Mouse (Mus musculus) gastrocnemius, postnatal 4 days (tissue): ENCODE measurements around the gene Anxa3. TPM values are rescaled to one million over a fixed set of nuclear protein-coding genes. Genes with fewer than 3 reads are reported as not detected.

Experiments
- DNase-seq, 2 experiments: peaks; one replicate each; pipeline ENCODE4 v3.0.0; 2021 to 2022; ENCODE audit warnings: low spot score in 2 of 2, mixed read lengths in 2 of 2
- total RNA-seq, 2 experiments: library from RNA; stranded (reverse); gene quantifications; 2 replicates each; pipeline ENCODE4 v1.2.3; 2021

Anxa3 gene
- total RNA-seq, 2 experiments from 2014 or later: 38.2 to 43.0 TPM

DNA sequence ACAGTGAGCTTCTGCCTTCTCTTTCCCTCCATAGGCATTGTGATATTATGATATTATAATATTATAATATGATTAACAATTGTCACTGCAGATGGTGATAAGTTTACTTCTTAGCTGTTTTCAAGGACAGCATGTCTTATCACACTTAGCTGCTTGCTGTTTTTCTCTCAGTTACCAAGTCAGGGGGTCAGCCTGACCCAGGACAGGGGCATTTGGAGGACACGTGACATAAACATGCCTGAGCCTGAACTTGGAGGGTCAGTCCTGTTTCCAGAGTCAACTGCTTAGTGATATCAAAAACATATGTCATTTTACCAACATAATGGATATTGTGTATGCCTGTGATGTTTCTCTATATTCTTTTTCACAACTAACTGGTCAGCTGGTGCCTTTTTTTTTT, 34.0 kb downstream of the Anxa3 start:
- no peak for DNase-seq

DNA sequence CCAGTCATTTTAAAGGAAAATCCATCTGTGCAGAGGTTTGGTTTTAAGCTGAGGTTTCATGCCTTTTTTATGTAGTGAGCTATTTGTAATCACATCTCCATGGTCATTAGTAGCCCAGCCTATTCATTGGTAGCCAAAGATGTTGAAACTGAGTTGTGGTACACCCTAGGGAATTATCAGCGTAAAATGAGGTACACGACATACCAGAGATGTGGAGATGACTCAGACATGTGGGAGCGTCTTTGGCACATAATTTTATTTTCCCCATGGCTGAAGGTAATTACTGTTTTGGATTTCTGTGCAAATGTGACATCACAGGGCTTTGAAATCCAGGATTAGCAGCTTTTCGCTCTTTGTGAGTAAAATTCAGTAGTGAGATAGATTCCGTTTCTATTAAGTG, 41.2 kb downstream of the Anxa3 start:
- DNase-seq: no peak

DNA sequence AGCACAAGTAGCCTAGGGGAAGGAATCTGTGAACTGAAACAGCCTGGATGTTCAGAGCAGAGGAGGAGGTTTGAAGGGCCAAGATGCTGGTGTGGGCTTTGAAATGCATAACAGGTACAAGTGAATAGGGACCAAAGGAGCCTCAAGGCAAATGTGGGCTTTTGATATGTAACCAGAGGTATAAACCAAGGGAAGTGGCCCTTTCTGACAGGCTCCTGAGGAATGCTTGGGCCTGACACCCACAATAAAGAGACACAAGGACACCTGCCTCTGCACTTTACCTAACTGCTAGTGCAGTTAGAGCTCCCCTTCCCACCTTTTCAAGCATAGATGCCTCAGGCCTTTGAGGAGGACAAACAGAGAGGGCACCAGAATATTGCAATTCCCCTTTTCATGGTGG, 54.8 kb downstream of the Anxa3 start:
- DNase-seq: no peak

DNA sequence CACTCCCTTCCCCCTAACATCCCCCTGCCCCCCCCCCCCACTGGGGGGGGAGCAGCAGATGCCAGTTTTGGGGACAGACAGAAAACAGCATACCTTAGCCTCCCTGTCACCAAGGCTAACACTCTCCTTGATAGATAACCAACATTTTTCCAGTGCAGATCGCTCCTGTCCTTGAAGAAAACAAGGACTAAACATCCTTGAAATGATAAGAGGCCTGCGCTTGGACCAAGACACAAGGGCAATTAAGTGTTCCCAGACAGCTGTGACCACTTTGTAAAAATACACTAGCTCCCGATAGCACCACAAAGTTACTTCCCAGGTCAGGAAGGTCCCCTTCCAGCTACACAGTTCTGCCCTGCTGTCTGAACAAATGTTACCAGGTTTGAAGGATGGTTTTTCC, 55.2 kb downstream of the Anxa3 start:
- no peak for DNase-seq

DNA sequence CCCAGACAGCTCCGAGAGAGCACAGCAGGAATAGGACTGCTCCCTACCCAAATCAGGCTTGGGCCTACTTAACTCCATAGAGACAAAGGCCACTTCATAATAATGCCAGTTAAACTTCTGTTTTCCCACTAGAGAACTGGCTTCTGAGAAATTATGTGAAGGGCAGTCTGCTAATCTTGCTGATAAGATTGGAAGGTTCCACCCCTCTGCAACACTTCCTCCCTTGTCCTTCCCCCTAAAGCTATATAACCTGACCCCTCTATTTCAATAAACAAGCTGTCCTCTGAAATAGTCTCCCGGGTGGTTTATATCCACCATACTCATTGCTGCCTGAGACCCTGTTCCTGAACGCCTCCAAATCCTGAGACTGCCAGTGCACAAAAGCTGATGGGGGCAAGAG, 56.1 kb downstream of the Anxa3 start:
- DNase-seq: no peak

DNA sequence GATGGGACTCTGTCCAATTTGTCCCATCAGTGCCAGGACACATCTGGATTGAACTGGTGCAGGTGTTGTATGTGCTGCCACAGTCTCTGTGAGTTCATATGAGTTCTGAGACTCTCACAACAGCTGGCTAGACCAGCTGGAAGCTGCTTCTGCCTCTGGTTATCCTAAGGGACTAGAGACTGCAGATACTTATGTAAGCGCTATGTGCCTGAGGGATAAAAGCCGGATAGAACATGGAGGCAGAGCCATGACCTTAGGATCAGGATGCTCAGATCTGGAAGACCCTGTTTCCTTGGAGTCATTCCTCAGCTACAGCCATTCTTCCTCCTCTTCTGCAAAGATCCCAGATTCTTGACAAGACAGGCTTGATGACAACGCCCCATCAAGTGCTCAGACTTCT, 60.3 kb downstream of the Anxa3 start:
- no peak for DNase-seq

DNA sequence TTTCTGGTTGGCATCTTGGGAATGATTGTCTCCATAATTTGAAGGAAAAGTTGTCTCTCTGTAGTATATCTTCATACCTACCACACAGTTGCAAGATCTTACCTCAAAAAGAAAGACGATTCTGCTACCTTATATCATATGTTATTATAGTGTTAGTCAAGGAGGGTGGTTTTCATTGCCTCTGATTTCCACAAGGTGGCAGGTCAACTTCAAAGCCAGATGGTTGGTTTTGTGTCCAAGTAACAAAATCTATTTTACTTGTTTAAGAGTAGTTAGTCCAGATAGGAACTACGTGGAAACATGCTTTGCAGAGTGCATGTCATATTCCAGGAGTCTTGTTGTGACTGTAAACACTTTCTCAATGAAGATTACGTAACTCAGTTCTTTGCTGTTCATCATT, 61.2 kb downstream of the Anxa3 start:
- no peak for DNase-seq

DNA sequence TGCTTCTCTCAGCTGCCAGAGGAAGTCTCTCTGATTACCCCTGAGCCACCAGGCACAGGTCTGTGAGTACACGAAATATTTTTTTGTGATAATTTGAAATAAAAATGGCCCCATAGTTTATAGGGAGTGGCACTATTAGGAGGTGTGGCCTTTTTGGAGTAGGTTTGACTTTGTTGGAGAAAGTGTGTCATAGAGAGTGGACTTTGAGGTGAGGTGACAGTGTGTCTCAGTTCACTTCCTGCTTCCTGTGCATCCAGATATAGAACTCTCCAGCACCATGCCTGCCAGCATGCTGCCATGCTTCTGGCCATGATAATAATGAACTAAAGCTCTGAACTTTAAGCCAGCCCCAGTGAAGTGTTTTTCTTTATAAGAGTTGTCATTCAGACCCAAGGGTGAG, 66.8 kb downstream of the Anxa3 start:
- DNase-seq: no peak

DNA sequence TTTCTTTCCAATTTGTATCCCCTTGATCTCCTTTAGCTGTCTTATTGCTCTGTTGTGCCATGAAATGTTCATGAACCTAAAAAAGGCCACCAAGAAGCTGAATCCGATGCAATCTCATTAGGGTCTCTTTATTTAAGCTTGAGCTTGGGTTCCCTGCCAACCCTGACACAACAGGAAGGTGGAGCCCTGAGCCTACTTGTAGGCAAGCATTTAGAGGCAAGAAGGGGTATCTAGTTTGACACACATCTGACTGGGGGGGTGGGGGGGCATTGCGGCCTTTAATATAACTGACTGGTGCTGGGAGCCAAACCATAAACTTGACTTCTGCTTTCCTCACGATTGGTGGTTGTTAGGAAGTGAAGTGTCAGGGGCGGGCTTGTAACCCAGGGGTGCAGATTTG, 74.0 kb downstream of the Anxa3 start:
- DNase-seq: no peak

DNA sequence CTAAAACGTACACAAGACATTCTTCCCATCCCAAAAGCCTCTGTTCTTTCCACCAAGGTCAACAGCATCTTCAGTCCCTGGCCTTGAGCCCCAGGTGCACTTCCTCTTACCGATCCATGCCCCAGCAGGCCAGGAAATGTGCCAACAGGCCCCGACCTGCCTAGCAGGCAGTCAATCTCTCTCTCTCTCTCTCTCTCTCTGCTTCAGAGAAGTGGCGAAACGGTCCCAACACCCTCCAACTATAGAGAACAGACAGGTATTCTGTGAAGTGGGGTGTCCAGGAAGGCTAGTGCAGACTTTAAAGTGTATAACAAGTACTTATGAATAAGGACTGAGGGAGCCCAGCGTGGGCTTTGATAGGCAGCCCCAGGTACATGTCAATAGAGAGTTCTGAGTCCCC, 75.8 kb downstream of the Anxa3 start:
- DNase-seq: no peak

DNA sequence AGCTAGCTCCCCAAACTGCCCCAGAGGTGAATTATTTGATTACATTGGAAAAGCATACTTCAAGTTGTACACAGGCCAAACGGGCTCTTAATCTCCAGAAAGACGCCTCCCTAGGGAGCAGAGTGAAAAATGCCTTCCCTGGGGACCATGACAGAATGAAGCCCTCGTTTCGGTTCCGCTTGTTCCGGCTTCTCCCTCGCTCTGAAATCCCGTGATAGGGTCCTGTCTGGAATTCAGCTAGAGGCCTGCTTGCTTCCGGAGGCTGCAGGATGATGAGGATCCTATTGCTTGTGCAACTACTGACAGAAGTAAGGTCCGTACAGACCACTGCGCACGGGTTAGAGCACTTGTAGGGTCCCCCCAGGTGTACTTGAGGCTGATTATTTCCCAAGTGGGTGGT, 77.9 kb downstream of the Anxa3 start:
- DNase-seq: no peak

DNA sequence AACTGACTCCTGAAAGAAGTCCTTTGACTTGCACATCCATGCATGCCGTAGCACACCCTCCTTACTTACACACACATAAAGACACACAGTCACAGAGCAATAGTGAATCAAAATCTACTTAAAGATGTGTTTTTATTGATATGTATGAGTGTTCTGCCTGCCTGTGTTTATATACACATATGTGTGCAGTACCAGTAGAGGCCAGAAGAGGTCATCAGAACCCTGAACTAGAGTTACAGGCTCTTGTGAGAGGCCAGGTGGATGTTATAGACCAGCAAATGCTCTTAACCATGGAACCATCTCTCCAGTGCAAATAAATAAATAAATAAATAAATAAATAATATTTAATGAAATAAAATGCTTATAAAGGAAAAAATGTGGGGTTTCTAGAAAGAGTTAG, 85.0 kb downstream of the Anxa3 start:
- DNase-seq: no peak

DNA sequence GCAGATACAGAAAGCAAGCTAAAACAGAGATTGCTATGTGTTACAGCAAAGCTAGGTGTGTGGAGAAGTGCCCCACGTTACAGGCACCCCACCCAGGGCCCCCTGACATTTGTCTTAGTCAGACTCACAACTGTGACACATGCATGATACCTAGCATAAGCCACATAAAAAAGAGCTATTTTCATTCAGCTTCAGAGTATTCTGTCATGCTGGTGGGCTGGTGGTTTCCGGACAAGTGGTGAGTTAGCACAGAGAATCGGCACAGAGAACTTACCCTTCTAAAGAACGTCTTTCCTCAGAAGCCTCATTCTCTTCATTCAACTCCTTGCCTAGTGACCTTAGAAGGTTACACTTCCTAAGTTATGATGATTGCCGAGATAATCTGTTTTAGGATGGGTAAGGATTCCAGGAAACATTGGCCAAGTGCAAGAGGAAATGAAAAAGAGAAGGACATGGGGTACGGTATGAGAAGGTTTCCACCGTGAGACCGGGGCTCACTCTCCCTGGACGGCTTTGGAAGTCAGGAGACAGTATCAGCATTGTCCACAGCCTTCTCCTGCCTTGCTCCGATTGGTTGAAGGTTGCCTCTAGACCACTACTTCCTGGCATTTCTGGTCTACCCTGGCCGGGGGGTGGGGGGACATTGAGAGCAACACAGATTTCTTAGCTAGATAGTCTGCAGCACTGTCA, 85.9 kb downstream of the Anxa3 start:
- no peak for DNase-seq

DNA sequence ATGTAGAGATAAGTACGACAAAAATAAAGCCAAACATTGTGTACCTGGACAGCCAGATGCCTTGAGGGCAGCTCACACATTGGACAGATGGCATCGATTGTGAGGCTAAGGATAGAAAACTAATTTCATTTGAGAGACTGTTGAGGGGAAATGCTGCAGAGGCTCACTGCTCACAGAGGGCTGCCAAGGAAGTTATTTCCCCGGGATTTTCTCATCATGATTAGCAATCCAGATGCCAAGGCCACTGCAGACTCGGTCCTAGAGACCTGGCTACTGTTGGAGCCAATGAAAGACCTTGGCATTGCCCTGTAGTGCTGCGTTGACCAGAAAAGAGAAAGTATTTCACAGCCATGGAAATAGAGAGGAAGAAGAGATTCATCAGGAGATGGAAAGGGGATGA, 87.1 kb downstream of the Anxa3 start:
- DNase-seq: no peak

DNA sequence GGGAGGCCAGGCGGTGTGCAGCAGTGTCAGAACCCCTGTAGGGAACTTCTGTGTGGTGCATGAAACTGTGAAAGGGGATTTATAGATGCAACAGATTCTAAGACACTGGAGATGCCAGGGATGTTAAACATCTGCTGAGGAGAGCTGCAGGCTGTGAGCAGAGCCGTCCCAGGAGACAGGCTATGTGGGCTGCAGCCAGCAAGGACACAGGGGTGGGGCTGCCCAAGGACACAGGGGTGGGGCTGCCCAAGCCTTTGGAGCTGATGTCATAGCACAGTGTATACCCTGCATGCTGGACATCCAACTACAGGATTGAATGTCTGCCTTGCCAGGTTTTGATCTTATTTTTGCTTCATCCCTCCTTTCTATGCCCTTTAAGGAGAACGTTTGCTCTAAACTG, 88.0 kb downstream of the Anxa3 start:
- no peak for DNase-seq

DNA sequence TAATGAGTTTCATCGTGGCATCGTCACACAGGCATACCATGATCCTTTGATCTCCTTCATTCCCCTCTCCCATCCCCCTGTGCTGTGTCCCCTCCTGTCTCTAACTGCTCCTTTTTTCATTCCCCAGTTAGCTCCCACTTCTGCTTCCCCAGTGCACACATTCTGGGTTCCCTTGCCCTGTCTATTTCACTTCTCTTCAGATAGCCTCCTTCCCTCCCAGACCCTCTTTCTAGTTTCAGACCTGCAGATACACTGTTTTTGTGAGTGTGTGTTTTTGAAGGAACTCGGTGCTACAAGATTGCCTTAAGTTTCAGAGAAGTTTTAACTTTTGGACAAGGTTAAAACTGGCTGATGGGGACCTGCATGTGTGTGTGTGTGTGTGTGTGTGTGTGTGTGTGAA, 88.5 kb downstream of the Anxa3 start:
- no peak for DNase-seq

DNA sequence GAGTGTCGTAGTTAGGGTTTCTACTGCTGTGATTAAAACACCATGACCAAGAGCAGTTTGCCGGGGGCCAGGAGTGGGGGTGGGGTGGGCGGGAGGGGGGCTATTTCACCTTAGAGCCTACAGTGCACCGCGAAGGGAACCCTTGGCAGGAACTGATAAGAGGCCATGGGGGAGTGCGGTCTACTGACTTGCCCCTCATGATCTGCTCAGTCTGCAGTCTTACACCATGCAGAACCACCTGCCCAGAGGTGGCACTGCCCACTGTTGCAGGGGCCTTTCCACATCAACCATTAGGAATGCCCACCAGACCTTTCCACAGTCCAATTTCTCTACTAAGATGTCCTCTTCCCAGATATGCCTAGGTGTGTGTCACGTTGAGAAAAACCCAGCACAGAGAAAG, 92.1 kb downstream of the Anxa3 start:
- no peak for DNase-seq

DNA sequence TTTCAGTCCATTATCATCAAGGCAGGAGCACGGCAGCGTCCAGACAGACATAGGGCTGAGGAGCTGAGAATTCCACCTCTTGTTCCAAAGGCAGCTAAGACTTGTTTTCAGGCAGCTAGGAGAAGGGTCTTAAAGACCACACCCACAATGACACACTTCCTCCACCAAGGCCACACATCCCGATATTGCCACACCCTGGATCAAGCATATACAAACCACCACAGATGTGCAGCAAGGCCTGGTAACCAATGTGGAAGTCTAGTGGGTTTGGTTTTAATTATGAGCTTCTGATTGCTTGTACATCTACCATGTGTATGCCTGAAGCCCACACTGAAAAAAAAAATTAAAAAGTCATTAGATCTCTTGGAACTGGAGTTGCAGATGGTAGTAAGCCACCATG, 95.3 kb downstream of the Anxa3 start:
- no peak for DNase-seq

DNA sequence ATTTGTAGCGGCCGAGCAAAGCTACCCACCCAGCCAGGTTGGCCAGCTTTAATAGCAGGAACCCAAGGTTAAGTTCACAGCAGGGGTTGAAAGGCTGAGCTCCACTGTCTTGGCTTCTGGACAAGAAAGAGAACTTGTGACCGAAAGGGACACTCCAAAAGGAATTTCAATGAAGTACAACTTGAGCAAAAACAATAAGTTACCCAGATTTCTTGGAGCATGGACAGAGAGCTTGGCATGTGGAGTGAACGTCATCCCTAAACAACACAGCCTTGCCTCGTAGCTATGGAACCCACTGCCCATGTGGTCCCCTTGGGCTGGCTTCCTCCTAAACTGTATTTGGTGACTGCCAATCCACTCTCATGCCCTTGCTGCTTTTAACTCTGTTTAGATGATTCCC, 97.2 kb downstream of the Anxa3 start:
- DNase-seq: no peak

Other genes starting within 250 kb of the Anxa3 start
- gene Bmp2k, start 204.3 kb downstream of the Anxa3 start, total RNA-seq: 10 to 100 TPM; 15.5 to 16.8 TPM